Mouse (Mus musculus) kidney, adult 2 months (tissue): ENCODE results near the gene Rpap2. TPM values are rescaled to one million over a fixed set of nuclear protein-coding genes. Genes with fewer than 3 reads are reported as not detected.

Source experiments
- DNase-seq: peaks from one replicate; pipeline ENCODE4 v3.0.0; 2021
- H3K27ac ChIP-seq: fragments of 200-500 bp; 2 replicates; pipeline ENCODE4 v1.5.1; 2012; ENCODE audit warnings: low read depth, low read length, control low read depth, inconsistent platforms; ENCODE audit not compliant: insufficient read depth
- H3K27me3 ChIP-seq: fragments of 200-500 bp; replicated peaks from 2 replicates; pipeline ENCODE4 v1.6.1; 2012; ENCODE audit warnings: mild to moderate bottlenecking, moderate library complexity, low read length, inconsistent platforms; ENCODE audit not compliant: control insufficient read depth, insufficient read depth
- H3K36me3 ChIP-seq: fragments of 200-500 bp; 2 replicates; pipeline ENCODE4 v1.6.1; 2012; ENCODE audit warnings: mild to moderate bottlenecking, moderate library complexity, low read length, inconsistent platforms; ENCODE audit not compliant: control insufficient read depth, insufficient read depth
- H3K4me1 ChIP-seq: fragments of 200-500 bp; 2 replicates; pipeline ENCODE4 v1.6.1; 2011; ENCODE audit warnings: low read length; ENCODE audit not compliant: control insufficient read depth, insufficient read depth
- H3K4me3 ChIP-seq: fragments of 200-500 bp; 2 replicates; pipeline ENCODE4 v1.5.1; 2011; ENCODE audit warnings: mild to moderate bottlenecking, low read depth, low read length, control low read depth; ENCODE audit not compliant: insufficient read depth
- CTCF ChIP-seq: fragments of 200-500 bp; conservative IDR thresholded peaks from 2 replicates; pipeline ENCODE4 v1.5.1; 2011; ENCODE audit warnings: low read depth, mild to moderate bottlenecking, control low read depth, low read length, moderate library complexity, mixed read lengths; ENCODE audit not compliant: insufficient read depth, insufficient read length
- POLR2A ChIP-seq: fragments of 200-500 bp; IDR thresholded peaks from one replicate; pipeline ENCODE4 v1.6.1; 2011; ENCODE audit warnings: low read depth, low read length, control low read depth
- WGBS: fragments of 180-500 bp; shearing (Covaris S2); methylation state at CpG from one replicate; pipeline ENCODE4 v1.1.7; 2018; 5-methylcytosine and 5-hydroxymethylcytosine counted together
- polyA plus RNA-seq: library from polyadenylated mRNA; depleted of rRNA; stranded (reverse); fragments of >200 nt; gene quantifications from 2 replicates; pipeline ENCODE4 v1.2.3, GENCODE M21; 2012

The Rpap2 gene
- polyA plus RNA-seq, 1 experiment: 3.3 TPM

- DNase-seq: peak; percentile 12
- Histone ChIP-seq H3K4me1 (no peaks in the 10 kb centered on the region), H3K27me3 (no peaks in the 10 kb centered on the region), H3K27ac (no peak overlapping the region), H3K4me3 (no peak overlapping the region), H3K36me3 (no peaks in the 10 kb centered on the region)
- TF ChIP-seq POLR2A (no peak), CTCF (0 out of 2 replicates have a peak, but pooled peaks have one; percentile 2)
- 79% methylated on average over 2 of the region's 2 CpGs for WGBS
Observed at GRCm38 (mm10) chr5:107684380-107684779, 87.2 kb downstream of the Rpap2 start.

GRCm38 (mm10) chr5:107687161-107687560 lies 90.0 kb downstream of the Rpap2 start:
- no peak for TF ChIP-seq CTCF
- TF ChIP-seq POLR2A: no peak
- Histone ChIP-seq H3K4me3 (no peak overlapping the region), H3K27ac (no peak overlapping the region), H3K36me3 (no peaks in the 10 kb centered on the region), H3K27me3 (no peaks in the 10 kb centered on the region), H3K4me1 (no peaks in the 10 kb centered on the region)
- WGBS: 91% methylated on average over 5 of the region's 5 CpGs
- no peak for DNase-seq

- Histone ChIP-seq H3K36me3 (no peaks in the 10 kb centered on the region), H3K27ac (no peak overlapping the region), H3K4me1 (no peaks in the 10 kb centered on the region), H3K4me3 (peak overlapping the region; percentile 50), H3K27me3 (no peaks in the 10 kb centered on the region)
- DNase-seq: peak; percentile 71
- TF ChIP-seq POLR2A: no peak
- no peak for TF ChIP-seq CTCF
- WGBS: 14% methylated on average over 46 of the region's 46 CpGs
Observed at GRCm38 (mm10) chr5:107687592-107688498, 90.7 kb downstream of the Rpap2 start.

GRCm38 (mm10) chr5:107688499-107688866 lies 91.3 kb downstream of the Rpap2 start:
- WGBS: 18% methylated on average over 9 of the region's 9 CpGs
- no peak for DNase-seq
- no peak for TF ChIP-seq POLR2A
- no peak for TF ChIP-seq CTCF

GRCm38 (mm10) chr5:107695019-107695418 lies 97.8 kb downstream of the Rpap2 start:
- no peaks in the 10 kb centered on the region for H3K36me3 ChIP-seq
- H3K4me3 ChIP-seq: no peak overlapping the region
- no peak for TF ChIP-seq CTCF
- TF ChIP-seq POLR2A: no peak
- WGBS: 76% methylated on average over 3 of the region's 3 CpGs
- DNase-seq: no peak
- no peaks in the 10 kb centered on the region; the same call in 1 of the 2 replicates for H3K27me3 ChIP-seq
- H3K4me1 ChIP-seq: no peaks in the 10 kb centered on the region
- H3K27ac ChIP-seq: no peak overlapping the region

More at GRCm38 (mm10) chr5:107688499-107688866, 91.3 kb downstream of the Rpap2 start:
- Histone ChIP-seq H3K27ac (no peak overlapping the region), H3K36me3 (no peaks in the 10 kb centered on the region), H3K4me3 (no peak overlapping the region), H3K27me3 (no peaks in the 10 kb centered on the region), H3K4me1 (no peaks in the 10 kb centered on the region)

GRCm38 (mm10) chr5:107698888-107699287 lies 101.7 kb downstream of the Rpap2 start:
- 72% methylated on average over 8 of the region's 8 CpGs for WGBS
- Histone ChIP-seq H3K27me3 (no peaks in the 10 kb centered on the region; the same call in 1 of the 2 replicates), H3K4me3 (no peak overlapping the region), H3K27ac (no peak overlapping the region), H3K4me1 (no peaks in the 10 kb centered on the region), H3K36me3 (no peaks in the 10 kb centered on the region)
- DNase-seq: no peak
- TF ChIP-seq POLR2A (no peak), CTCF (no peak)

- Histone ChIP-seq H3K4me1 (no peaks in the 10 kb centered on the region), H3K27me3 (no peaks in the 10 kb centered on the region; the same call in 1 of the 2 replicates), H3K4me3 (no peak overlapping the region), H3K27ac (no peak overlapping the region), H3K36me3 (no peaks in the 10 kb centered on the region)
- DNase-seq: no peak
- WGBS: 86% methylated on average over 10 of the region's 10 CpGs
- no peak for TF ChIP-seq POLR2A
- TF ChIP-seq CTCF: no peak
Observed at GRCm38 (mm10) chr5:107700873-107701272, 103.7 kb downstream of the Rpap2 start.
